Mouse (Mus musculus) heart, postnatal 10 days (tissue): ENCODE results near the gene Tent5c. TPM values are rescaled to one million over a fixed set of nuclear protein-coding genes. Genes with fewer than 3 reads are reported as not detected.

Experiments used
- DNase-seq, 2 experiments: peaks; one replicate each; pipeline ENCODE4 v3.0.0; 2021
- intact Hi-C: fragments of 180-260 bp; cut with DNase I; formaldehyde crosslinking; loops from one replicate; pipeline ENCODE4 v1.15.1; 2025
- total RNA-seq, 2 experiments: library from RNA; stranded (reverse); gene quantifications; 2 replicates each; pipeline ENCODE4 v1.2.3; 2021

Tent5c gene
- 10 to 100 TPM; 20.8 to 44.2 TPM for total RNA-seq

DNA sequence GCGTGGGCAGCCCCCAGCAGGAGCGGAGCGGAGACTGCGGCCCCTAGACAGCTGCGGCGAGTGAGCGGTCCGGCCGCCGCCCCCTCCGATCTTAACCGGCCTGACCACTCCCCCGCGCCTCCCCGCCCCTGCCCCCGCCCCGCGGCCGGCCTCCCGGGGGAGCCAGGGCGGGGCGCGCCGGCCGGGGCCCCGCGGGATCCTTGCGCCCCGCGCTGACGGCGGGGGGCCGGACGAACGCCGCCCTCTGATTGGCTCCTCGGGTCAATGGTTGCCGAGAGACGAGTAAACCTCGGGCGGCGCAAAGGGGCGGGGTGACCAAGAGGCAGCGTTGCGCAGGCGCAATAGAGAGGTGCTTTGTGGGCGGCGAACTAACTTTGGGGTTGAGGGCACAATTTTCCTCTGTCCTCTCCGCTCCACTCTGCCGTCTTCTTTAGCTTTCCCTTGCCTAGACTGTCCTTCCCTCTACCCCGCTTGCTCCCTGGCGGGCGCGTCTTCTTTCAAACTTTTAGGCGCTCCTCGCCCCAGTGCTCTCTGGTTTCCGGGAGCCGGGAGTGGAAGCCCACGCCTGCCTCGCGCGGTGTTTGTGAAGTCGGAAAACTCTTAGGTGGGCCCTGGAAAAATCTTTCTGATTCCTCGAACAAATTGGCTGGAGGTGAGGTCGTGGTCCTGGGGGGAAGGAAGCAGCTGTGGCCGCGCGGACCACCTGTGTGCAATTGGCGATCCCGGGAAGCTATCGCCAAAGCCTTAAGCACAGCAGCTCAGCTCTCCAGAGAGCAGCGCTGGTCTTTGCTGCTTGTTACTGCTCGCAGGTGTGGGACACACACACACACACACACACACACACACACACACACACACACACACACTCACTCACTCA, at the start of gene Tent5c:
Gene Tent5c (minus strand): TSS at position 192 of the 877 bp plus-strand sequence.
- intact Hi-C loops: loop anchor here (10.0 kb wide), 1 partner anchor 195 kb away; the partner anchor contains the start of gene Man1a2
- peak; percentile 96 for DNase-seq

GRCm38 (mm10) chr3:100536686-100537085, 47.6 kb upstream of the Tent5c start:
- intact Hi-C loops: no loop called here
- no peak for DNase-seq

- intact Hi-C loops: no loop called here
- no peak for DNase-seq
Observed at GRCm38 (mm10) chr3:100535902-100536301, 46.8 kb upstream of the Tent5c start.

DNA sequence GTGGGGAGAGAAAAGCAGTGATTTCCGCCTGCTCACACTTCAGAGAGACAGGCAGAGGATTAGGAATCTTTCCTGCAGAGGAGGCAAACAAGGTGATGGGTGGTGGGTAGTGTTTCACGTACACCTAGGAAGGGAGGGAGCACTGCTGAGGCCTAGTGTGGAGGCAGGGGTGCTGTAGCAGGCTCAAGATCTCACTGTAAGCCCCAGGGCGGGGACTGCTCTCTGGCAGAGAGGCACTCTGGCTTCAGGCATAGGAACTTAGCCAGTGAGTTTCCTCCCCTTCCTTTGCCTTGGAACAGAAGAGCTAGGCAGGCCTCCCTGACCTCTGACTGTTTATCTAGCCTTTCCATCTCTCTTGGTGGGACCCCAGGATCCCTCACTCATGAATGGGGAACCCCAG, 46.2 kb upstream of the Tent5c start:
- intact Hi-C loops: no loop called here

DNA sequence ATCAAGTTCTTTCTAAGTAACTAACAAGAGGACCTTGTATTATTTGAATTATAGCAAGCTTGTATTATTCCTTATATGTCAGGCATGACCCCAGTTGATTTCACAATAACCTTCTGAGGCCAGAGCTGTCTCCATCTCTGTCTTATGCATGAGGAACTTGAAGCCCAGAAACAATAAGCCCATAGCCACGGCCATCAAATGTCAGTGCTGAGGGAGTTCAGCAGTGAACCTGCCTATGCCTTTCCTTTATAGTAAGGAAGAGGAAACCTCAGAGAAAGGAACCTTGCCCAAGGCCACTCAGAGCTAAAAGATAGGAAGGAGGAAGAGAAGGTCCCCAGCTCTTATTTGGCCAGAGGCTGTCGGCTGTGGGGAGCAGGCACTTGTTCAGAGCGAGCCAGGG, 45.3 kb upstream of the Tent5c start:
- no peak for DNase-seq
- intact Hi-C loops: no loop called here

More for the DNA sequence above, 46.2 kb upstream of the Tent5c start:
- DNase-seq: no peak

- intact Hi-C loops: no loop called here
- DNase-seq: no peak
Observed at GRCm38 (mm10) chr3:100533429-100533828, 44.3 kb upstream of the Tent5c start.

DNA sequence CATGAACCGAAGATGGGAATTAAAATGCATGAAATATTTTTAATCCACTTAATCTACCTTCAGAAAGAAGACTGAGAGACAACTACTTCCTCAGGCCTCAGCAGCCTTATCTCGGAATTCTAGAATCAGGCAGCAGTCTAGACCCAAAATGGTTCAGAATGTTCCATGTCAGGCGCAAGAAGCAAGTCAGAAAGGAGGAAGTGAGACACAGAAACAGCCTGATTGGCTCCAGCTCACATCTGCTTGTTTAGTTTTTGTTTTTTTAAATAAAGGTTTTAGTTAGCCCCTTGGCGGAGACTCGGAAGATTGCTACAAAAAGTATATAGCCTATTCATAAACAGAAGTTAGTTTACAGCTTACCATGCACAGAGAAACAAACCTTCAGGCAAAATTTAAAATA, 41.8 kb upstream of the Tent5c start:
- no peak for DNase-seq
- intact Hi-C loops: no loop called here

GRCm38 (mm10) chr3:100530244-100530788, 41.2 kb upstream of the Tent5c start:
- intact Hi-C loops: no loop called here
- DNase-seq: no peak

- intact Hi-C loops: no loop called here
Observed at GRCm38 (mm10) chr3:100522671-100523070, 33.5 kb upstream of the Tent5c start.

GRCm38 (mm10) chr3:100521626-100522025, 32.5 kb upstream of the Tent5c start:
- intact Hi-C loops: no loop called here

More at GRCm38 (mm10) chr3:100522671-100523070, 33.5 kb upstream of the Tent5c start:
- DNase-seq: no peak

GRCm38 (mm10) chr3:100515754-100516141, 26.6 kb upstream of the Tent5c start:
- no peak for DNase-seq
- intact Hi-C loops: no loop called here

More at GRCm38 (mm10) chr3:100521626-100522025, 32.5 kb upstream of the Tent5c start:
- DNase-seq: no peak

DNA sequence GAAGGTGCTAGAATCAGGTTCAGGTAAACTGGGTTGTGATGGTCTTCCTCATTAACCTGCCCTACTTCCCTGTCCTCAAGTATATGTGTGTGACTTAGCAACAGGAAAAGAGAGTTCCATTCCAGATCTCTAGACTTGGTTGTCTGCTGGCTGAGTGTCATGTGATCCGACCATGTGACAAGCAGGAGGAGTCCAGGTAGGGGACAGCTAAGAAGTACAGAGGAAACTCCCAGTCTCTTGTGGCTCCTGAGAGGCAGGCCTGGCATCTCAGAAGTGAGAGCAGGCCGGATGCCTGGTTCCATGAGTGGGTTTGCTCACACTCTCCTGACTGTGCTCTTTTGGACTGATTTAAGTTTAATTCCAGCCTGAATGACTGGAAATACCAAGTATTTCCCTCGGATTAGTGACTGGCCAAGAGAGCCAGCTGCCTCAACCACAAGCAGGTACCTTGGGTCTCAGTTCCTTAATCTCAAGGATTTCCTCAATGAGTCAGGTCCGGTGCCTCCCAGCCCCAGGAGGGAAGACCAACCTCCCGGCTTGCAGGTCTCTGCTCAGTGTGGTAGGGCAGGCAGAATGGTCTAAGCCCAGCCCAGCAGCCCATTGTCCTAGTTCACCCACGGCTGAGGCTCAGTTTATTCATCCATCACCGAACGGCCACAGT, 26.1 kb upstream of the Tent5c start:
- no peak for DNase-seq
- intact Hi-C loops: no loop called here

DNA sequence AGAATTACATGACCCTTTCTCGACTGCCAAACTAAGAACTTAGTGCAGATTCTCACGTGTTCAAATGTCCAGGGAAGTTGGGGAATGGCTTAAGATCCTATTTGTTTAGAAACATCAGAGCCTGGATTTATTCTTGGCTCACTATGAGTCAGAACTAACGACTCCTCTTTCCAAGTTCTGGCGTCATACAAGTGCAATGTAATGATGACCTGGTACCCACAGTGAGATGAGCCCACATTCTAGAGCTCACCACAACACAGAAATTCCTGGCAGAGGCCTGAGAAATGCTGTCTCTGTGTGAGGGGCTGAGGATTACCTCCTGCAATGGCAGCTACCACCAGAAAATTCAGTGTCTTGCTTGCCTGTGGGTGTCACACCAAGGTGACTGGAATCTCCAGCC, 18.1 kb upstream of the Tent5c start:
- no peak for DNase-seq
- intact Hi-C loops: no loop called here

DNA sequence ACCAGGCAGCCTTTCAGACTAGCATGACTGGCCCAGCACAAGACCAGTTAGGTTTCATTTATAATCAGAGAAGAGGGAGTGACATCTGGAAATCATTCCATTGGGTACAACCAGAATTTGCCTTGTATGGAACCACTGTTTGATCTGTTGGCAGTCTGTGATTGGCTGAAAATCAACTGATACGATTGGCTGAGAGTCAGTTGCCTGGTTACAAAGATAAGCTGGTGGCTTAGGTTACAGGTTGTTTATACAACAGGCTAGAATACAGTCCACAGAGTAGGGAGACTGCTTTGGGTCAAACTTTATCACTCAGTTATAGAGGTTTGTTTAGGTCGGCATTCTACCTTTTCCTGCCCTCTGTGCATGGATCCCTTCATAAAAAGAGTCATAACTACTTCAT, 17.6 kb upstream of the Tent5c start:
- DNase-seq: no peak
- intact Hi-C loops: no loop called here

GRCm38 (mm10) chr3:100503882-100504281, 14.8 kb upstream of the Tent5c start:
- intact Hi-C loops: no loop called here
- no peak for DNase-seq

GRCm38 (mm10) chr3:100502516-100502915, 13.4 kb upstream of the Tent5c start:
- intact Hi-C loops: no loop called here
- DNase-seq: no peak

- intact Hi-C loops: no loop called here
Observed at GRCm38 (mm10) chr3:100501899-100502298, 12.8 kb upstream of the Tent5c start.

DNA sequence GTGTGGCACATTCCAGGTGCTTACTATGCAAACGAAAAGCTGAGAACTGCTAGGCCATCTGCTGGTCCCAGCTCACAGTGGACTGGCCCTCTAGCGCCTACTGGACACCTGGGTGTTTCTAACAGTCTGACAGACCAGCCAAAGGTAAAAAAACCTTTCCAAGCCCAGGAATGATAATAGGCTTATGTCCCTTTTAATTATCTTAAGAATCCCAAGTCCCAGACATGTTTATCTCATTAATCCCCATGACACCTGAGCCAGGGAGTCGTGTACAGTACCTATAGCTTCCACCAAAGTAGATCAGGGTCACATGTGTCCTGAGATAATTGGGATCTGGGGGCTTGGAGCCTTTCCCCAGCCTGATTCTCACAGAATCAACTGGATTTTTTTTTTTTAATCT, 7.0 kb upstream of the Tent5c start:
- intact Hi-C loops: no loop called here

More at GRCm38 (mm10) chr3:100501899-100502298, 12.8 kb upstream of the Tent5c start:
- no peak for DNase-seq

DNA sequence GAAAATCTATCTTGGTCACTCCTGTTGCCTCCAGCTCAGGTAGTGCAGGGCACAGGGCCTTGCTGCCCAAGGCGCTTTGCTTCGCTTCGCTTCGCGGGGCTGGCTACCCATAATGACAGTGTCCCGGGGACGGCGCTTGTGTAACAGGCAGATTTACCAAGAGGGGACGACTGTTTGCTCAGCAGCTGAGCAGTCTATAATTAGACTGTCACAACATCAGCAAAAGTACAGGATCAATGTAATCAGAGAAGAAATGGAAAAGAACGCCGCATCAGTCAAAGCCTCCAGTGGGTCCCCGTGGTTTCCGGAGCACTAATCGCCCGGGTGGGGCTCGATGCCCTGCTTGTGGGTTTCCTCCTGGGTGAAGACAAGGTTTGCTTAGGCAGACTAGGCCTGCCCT, 6.3 kb upstream of the Tent5c start:
- DNase-seq: no peak
- intact Hi-C loops: no loop called here

More for the DNA sequence above, 7.0 kb upstream of the Tent5c start:
- DNase-seq: no peak

DNA sequence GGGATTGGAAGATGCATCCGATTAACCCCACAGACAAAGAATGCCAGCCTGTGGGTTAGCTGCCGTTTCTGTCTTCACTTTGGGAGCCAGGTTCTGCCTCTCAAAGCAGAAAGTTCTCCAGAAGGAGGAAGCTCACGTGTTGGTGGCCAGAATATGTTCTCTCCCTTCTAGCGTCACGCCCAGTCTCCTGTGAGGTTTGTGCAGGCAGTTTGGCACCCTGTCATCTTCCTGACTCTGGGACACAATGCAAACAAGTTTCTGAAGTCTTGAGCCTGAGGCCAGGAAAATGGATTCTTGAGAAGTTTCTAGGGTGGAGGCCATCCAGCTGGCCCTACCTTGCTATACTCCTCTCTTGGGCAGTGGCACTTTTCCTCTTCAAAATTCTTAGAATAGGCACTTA, 5.8 kb upstream of the Tent5c start:
- intact Hi-C loops: no loop called here
- DNase-seq: no peak

DNA sequence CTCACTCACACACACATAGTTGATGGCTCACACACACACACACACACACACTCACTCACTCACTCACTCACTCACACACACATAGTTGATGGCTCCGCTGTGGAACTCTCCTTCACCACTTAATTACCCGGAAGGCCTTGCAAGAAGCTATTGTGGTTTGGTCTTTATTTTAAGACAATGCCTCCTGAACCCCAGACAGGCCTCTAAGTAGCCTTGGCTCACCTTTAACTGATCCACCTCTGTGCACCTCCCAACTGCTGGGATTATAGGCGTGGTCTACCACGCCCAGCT, 831 bp upstream of the Tent5c start:
- intact Hi-C loops: no loop called here

More for the DNA sequence above, 831 bp upstream of the Tent5c start:
- DNase-seq: no peak
